Mouse (Mus musculus) olfactory bulb, adult 2 months (tissue): ENCODE results near the gene Tgfbr2.

Source experiments
- CTCF ChIP-seq: fragments of 200-500 bp; IDR thresholded peaks from 2 replicates; pipeline ENCODE4 v1.5.1; 2012; ENCODE audit warnings: low read depth, mild to moderate bottlenecking, low read length, moderate library complexity; ENCODE audit not compliant: insufficient read depth
- POLR2A ChIP-seq: fragments of 200-500 bp; IDR thresholded peaks from 2 replicates; pipeline ENCODE4 v1.6.1; 2012; ENCODE audit warnings: mild to moderate bottlenecking, low read depth, low read length, moderate library complexity; ENCODE audit not compliant: insufficient read depth

DNA sequence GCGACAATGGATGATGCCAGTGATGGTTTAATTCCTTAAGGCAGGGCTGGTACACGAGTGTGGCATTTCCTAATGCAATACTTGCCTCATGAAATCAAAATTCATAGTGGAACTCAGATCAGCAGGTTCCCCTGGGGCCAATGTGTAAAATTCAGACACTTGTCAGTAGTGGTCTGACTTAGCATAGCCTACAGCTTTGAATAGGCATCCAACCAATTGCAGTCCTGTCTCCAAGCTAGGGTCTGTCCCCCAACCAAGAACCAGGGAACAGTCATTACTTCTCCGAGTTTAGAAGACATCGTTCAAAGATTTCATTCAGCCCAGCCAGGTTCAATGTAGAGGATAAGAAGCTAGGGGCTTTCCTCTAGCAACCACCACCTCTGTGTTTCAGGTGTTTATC lies 93.4 kb downstream of the Tgfbr2 start:
- TF ChIP-seq CTCF (no peak), POLR2A (no peak)
